18 mouse cellular contexts compared by ENCODE assay signal in genomic region chr10:27681376-27681775, GRCm38 (mm10).
DNase-seq lines count a peak whose midpoint lies in the region; ATAC-seq and TF ChIP-seq lines count a peak whose summit lies in the region.
"Had no signal": no experiment of that assay in that cellular context is flagged by ENCODE, and none has a peak within 500 bp of the region (broad histone marks: within the 10 kb centered on the region; RNA-seq: fewer than 3 reads in every experiment).

No protein-coding gene starts in this region.

- H3K4me2 ChIP-seq in forebrain, embryonic 14.5 days (ENCODE audit: low read length): no peak overlapping the region
- no peak overlapping the region for H3K4me2 ChIP-seq in forebrain, embryonic 12.5 days
- H3K4me2 ChIP-seq in hindbrain, postnatal 0 days (ENCODE audit: low read depth, low read length): no peak overlapping the region
- no peak overlapping the region for H3K4me2 ChIP-seq in hindbrain, embryonic 16.5 days (ENCODE audit: low read length)
- no peak overlapping the region for H3K4me2 ChIP-seq in forebrain, embryonic 16.5 days (ENCODE audit: low read length)
- H3K4me2 ChIP-seq: embryonic facial prominence, embryonic 13.5 days; hindbrain, embryonic 13.5 days; kidney, embryonic 15.5 days had no signal

- H3K4me3 ChIP-seq in forebrain, embryonic 14.5 days (ENCODE audit: low read depth, low read length): no peak overlapping the region
- H3K4me3 ChIP-seq in forebrain, embryonic 12.5 days (replicated peaks): no peak overlapping the region
- no peak overlapping the region for H3K4me3 ChIP-seq in hindbrain, postnatal 0 days (ENCODE audit: low read length)
- no peak overlapping the region for H3K4me3 ChIP-seq in hindbrain, embryonic 16.5 days (ENCODE audit: low read length)
- no peak overlapping the region for H3K4me3 ChIP-seq in forebrain, embryonic 16.5 days (replicated peaks; ENCODE audit: low read length)
- H3K4me3 ChIP-seq: embryonic facial prominence, embryonic 13.5 days; hindbrain, embryonic 13.5 days; kidney, embryonic 15.5 days had no signal

- no peaks in the 10 kb centered on the region for H3K36me3 ChIP-seq in forebrain, embryonic 14.5 days (ENCODE audit: control insufficient read depth, insufficient read depth, low read length)
- H3K36me3 ChIP-seq in forebrain, embryonic 12.5 days (replicated peaks): no peaks in the 10 kb centered on the region
- no peaks in the 10 kb centered on the region for H3K36me3 ChIP-seq in hindbrain, postnatal 0 days (ENCODE audit: insufficient read depth, low read length)
- no peaks in the 10 kb centered on the region for H3K36me3 ChIP-seq in hindbrain, embryonic 16.5 days (ENCODE audit: control insufficient read depth, insufficient read depth, low read length)
- H3K36me3 ChIP-seq in forebrain, embryonic 16.5 days (ENCODE audit: control insufficient read depth, insufficient read depth): no peaks in the 10 kb centered on the region
- H3K36me3 ChIP-seq: embryonic facial prominence, embryonic 13.5 days; hindbrain, embryonic 13.5 days; kidney, embryonic 15.5 days had no signal

- H3K27me3 ChIP-seq in forebrain, embryonic 14.5 days (replicated peaks; ENCODE audit: control insufficient read depth, insufficient read depth, low read length): no peaks in the 10 kb centered on the region
- no peaks in the 10 kb centered on the region for H3K27me3 ChIP-seq in forebrain, embryonic 12.5 days
- H3K27me3 ChIP-seq in hindbrain, postnatal 0 days (ENCODE audit: insufficient read depth, low read length): no peaks in the 10 kb centered on the region
- no peaks in the 10 kb centered on the region for H3K27me3 ChIP-seq in hindbrain, embryonic 16.5 days (replicated peaks; ENCODE audit: control insufficient read depth, insufficient read depth, low read length)
- H3K27me3 ChIP-seq in forebrain, embryonic 16.5 days (replicated peaks; ENCODE audit: control insufficient read depth, insufficient read depth, low read length): no peaks in the 10 kb centered on the region
- H3K27me3 ChIP-seq: embryonic facial prominence, embryonic 13.5 days; hindbrain, embryonic 13.5 days; kidney, embryonic 15.5 days had no signal

- ATAC-seq in forebrain, embryonic 14.5 days: no peak
- no peak for ATAC-seq in forebrain, embryonic 12.5 days (ENCODE audit: low FRiP score)
- no peak for ATAC-seq in hindbrain, postnatal 0 days
- ATAC-seq in hindbrain, embryonic 16.5 days: no peak
- ATAC-seq in forebrain, embryonic 16.5 days: peak; percentile 77
- ATAC-seq: intestine, embryonic 16.5 days had no signal

- peak; percentile 56 for DNase-seq in forebrain, embryonic 14.5 days (ENCODE audit: low spot score)
- peak; percentile 11 for DNase-seq in hindbrain, postnatal 0 days (ENCODE audit: low spot score)
- peak; percentile 69 for DNase-seq in brain, embryonic 14.5 days (ENCODE audit: low read depth)
- DNase-seq in embryo, embryonic 10.5 days (ENCODE audit: low spot score): no peak
- DNase-seq: adrenal gland, adult 8-10 months; adrenal gland, postnatal 36 days; cerebellum, adult 11-12 months; cerebellum, adult 9-11 months; gastrocnemius, postnatal 14 days; heart, postnatal 14 days; kidney, adult 2 months had no signal

- WGBS in forebrain, embryonic 14.5 days: 72% methylated on average over 2 of the region's 2 CpGs
- 80% methylated on average over 2 of the region's 2 CpGs for WGBS in forebrain, embryonic 12.5 days
- WGBS in hindbrain, postnatal 0 days: 63% methylated on average over 2 of the region's 2 CpGs
- 75% methylated on average over 2 of the region's 2 CpGs for WGBS in hindbrain, embryonic 16.5 days
- WGBS in forebrain, embryonic 16.5 days: 53% methylated on average over 2 of the region's 2 CpGs

- H3K9me3 ChIP-seq in forebrain, embryonic 14.5 days (replicated peaks; ENCODE audit: control insufficient read depth, low read length): no peaks in the 10 kb centered on the region
- no peaks in the 10 kb centered on the region for H3K9me3 ChIP-seq in forebrain, embryonic 12.5 days
- H3K9me3 ChIP-seq in hindbrain, postnatal 0 days (ENCODE audit: low read length): no peaks in the 10 kb centered on the region
- H3K9me3 ChIP-seq in hindbrain, embryonic 16.5 days (ENCODE audit: control insufficient read depth, low read length): peaks cover 3% of the 10 kb centered on the region; the same call in 1 of the 2 replicates
- H3K9me3 ChIP-seq in forebrain, embryonic 16.5 days (ENCODE audit: control insufficient read depth, low read length): no peaks in the 10 kb centered on the region
- H3K9me3 ChIP-seq: embryonic facial prominence, embryonic 13.5 days; hindbrain, embryonic 13.5 days had no signal

- no peaks in the 10 kb centered on the region for H3K4me1 ChIP-seq in forebrain, embryonic 14.5 days (ENCODE audit: control insufficient read depth, insufficient read depth, low read length)
- H3K4me1 ChIP-seq in forebrain, embryonic 12.5 days: no peaks in the 10 kb centered on the region
- no peaks in the 10 kb centered on the region for H3K4me1 ChIP-seq in hindbrain, postnatal 0 days (ENCODE audit: insufficient read depth, low read length)
- no peaks in the 10 kb centered on the region for H3K4me1 ChIP-seq in hindbrain, embryonic 16.5 days (ENCODE audit: control insufficient read depth, insufficient read depth, low read depth, low read length)
- H3K4me1 ChIP-seq in forebrain, embryonic 16.5 days (replicated peaks; ENCODE audit: control insufficient read depth, insufficient read depth, low read length): no peaks in the 10 kb centered on the region
- H3K4me1 ChIP-seq: embryonic facial prominence, embryonic 13.5 days; hindbrain, embryonic 13.5 days; kidney, embryonic 15.5 days had no signal

- no peak for TF ChIP-seq POLR2A in brain, embryonic 14.5 days (IDR thresholded peaks at IDR 0.05; ENCODE audit: borderline replicate concordance, extremely low read depth, insufficient read depth, insufficient read length, poor library complexity, severe bottlenecking)

- TF ChIP-seq CTCF in hindbrain, postnatal 0 days (IDR thresholded peaks at IDR 0.05; ENCODE audit: low read depth): no peak
- no peak for TF ChIP-seq CTCF in brain, embryonic 14.5 days (IDR thresholded peaks at IDR 0.05; ENCODE audit: borderline replicate concordance, extremely low read depth, insufficient read depth, insufficient read length)

- H3K27ac ChIP-seq in forebrain, embryonic 14.5 days (ENCODE audit: low read depth, low read length): no peak overlapping the region
- no peak overlapping the region for H3K27ac ChIP-seq in forebrain, embryonic 12.5 days
- H3K27ac ChIP-seq in hindbrain, postnatal 0 days: no peak overlapping the region
- no peak overlapping the region for H3K27ac ChIP-seq in hindbrain, embryonic 16.5 days (ENCODE audit: low read depth, low read length)
- H3K27ac ChIP-seq in forebrain, embryonic 16.5 days (ENCODE audit: low read length): no peak overlapping the region
- H3K27ac ChIP-seq: embryonic facial prominence, embryonic 13.5 days; hindbrain, embryonic 13.5 days; kidney, embryonic 15.5 days had no signal

- no peak overlapping the region for H3K9ac ChIP-seq in forebrain, embryonic 14.5 days (ENCODE audit: low read length)
- no peak overlapping the region for H3K9ac ChIP-seq in forebrain, embryonic 12.5 days
- no peak overlapping the region for H3K9ac ChIP-seq in hindbrain, postnatal 0 days (replicated peaks; ENCODE audit: low read length)
- no peak overlapping the region for H3K9ac ChIP-seq in hindbrain, embryonic 16.5 days (ENCODE audit: low read depth, low read length)
- H3K9ac ChIP-seq in forebrain, embryonic 16.5 days (replicated peaks; ENCODE audit: low read depth, low read length): no peak overlapping the region
- H3K9ac ChIP-seq: embryonic facial prominence, embryonic 13.5 days; hindbrain, embryonic 13.5 days; kidney, embryonic 15.5 days had no signal
